Mouse (Mus musculus) erythroblast, embryonic 14.5 days (primary cell): ENCODE results near the gene Got2.

ENCODE experiments used
- GATA1 ChIP-seq: IDR thresholded peaks from 2 replicates; pipeline ENCODE4 v1.6.1; 2012; ENCODE audit warnings: low read length, inconsistent platforms, mixed read lengths
- TAL1 ChIP-seq: IDR thresholded peaks from 3 replicates; pipeline ENCODE4 v1.6.1; 2012; ENCODE audit warnings: low read length, inconsistent platforms, mixed read lengths

GRCm38 (mm10) chr8:95843968-95844367, 44.4 kb downstream of the Got2 start:
- TF ChIP-seq GATA1 (no peak), TAL1 (no peak)
